Mouse (Mus musculus): ENCODE measurements around the gene Dars2. TPM values are rescaled to one million over a fixed set of nuclear protein-coding genes. Genes with fewer than 3 reads are reported as not detected.
A peak's percentile ranks its signal among the peaks of the same experiment; 100 is the strongest.

The Dars2 gene
- polyA plus RNA-seq, 1 experiment from 2014 or later = 68.3 TPM

DNA sequence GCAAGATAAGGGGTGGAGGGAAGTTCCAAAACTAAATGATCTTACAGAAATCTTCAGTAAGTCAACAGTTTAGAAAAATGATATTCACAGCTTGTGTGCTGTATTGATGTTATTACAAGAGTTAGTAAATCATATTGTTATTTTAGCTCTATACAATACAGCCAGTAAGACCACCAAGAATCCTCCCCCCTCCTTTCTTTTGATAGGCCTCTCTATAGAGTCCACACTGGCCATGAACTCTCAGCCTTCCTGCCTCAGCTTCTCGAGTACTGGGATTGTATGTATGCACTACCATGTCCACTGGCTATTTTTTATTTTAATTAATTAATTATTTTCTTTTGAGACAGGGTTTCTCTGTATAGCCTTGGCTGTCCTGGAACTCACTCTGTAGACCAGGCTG lies 7.1 kb downstream of the Dars2 start:
- WGBS = 80% methylated on average over 1 of the region's 1 CpGs
- ATAC-seq (replicated peaks; ENCODE audit: low FRiP score) = no peak

DNA sequence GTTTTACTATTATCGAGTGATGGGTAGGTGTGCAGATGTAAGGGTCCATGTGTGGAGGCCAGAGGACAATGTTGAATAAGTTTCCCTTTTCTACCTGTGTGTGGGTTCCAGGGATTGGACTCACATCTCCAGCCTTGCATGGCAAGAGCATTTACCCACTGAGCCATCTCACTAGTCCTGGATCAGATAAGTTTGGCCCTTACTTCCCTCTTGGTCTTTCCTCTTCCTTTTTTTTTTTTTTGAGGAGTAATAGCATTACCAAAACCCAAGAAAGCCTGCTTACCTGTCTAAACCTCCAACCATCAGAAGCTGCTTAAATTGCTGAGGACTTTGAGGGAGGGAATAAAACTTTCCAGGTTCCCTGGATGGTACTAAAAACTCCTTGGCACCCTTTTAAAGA lies 13.3 kb downstream of the Dars2 start:
- H3K4me2 ChIP-seq = no peak overlapping the region
- H3K4me1 ChIP-seq (replicated peaks; ENCODE audit: control insufficient read depth, insufficient read depth, low read length) = no peaks in the 10 kb centered on the region
- 95% methylated on average over 1 of the region's 1 CpGs for WGBS
- ATAC-seq (replicated peaks; ENCODE audit: low FRiP score) (no peak), DNase-seq (ENCODE audit: low spot score) (no peak)
- H3K9me3 ChIP-seq (ENCODE audit: control insufficient read depth, low read length) = no peaks in the 10 kb centered on the region
- H3K36me3 ChIP-seq (ENCODE audit: control insufficient read depth, insufficient read depth, low read length) = peaks cover 10% of the 10 kb centered on the region
- no peak overlapping the region for H3K9ac ChIP-seq (ENCODE audit: low read depth, low read length)
- H3K27me3 ChIP-seq (replicated peaks; ENCODE audit: control insufficient read depth, insufficient read depth, low read length) = no peaks in the 10 kb centered on the region
- no peak overlapping the region for H3K4me3 ChIP-seq (ENCODE audit: low read depth, low read length)
- H3K27ac ChIP-seq (ENCODE audit: low read depth, low read length) = no peak overlapping the region

More for the DNA sequence above, 7.1 kb downstream of the Dars2 start:
- Histone ChIP-seq H3K4me1 (replicated peaks; ENCODE audit: control insufficient read depth, insufficient read depth, low read length) (no peaks in the 10 kb centered on the region), H3K9me3 (ENCODE audit: control insufficient read depth, low read length) (no peaks in the 10 kb centered on the region), H3K4me3 (ENCODE audit: low read depth, low read length) (no peak overlapping the region), H3K27ac (ENCODE audit: low read depth, low read length) (no peak overlapping the region), H3K27me3 (replicated peaks; ENCODE audit: control insufficient read depth, insufficient read depth, low read length) (no peaks in the 10 kb centered on the region), H3K36me3 (ENCODE audit: control insufficient read depth, insufficient read depth, low read length) (no peaks in the 10 kb centered on the region), H3K9ac (ENCODE audit: low read depth, low read length) (no peak overlapping the region), H3K4me2 (no peak overlapping the region)
- no peak for DNase-seq (ENCODE audit: low spot score)

DNA sequence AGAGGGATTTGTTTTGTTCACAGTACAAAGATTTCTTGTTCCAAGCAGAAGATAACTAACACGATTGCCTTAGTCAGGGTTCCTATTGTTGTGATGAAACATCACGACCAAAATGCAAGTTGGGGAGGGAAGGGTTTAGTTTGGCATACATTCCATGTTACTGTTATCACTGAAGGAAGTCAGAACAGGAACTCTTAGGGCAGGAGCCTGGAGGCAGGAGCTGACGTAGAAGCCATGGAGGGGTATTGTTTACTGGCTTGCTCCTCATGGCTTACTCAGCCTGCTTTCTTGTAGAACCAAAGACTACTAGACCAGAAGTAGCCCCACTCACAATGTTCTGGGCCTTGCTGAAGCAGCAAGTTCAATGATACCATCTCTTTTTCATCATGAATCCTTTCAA lies 23.5 kb downstream of the Dars2 start:
- no peak overlapping the region for H3K4me2 ChIP-seq
- peaks cover 18% of the 10 kb centered on the region for H3K36me3 ChIP-seq (ENCODE audit: control insufficient read depth, insufficient read depth, low read length)
- H3K4me1 ChIP-seq (replicated peaks; ENCODE audit: control insufficient read depth, insufficient read depth, low read length) = no peaks in the 10 kb centered on the region
- no peak overlapping the region for H3K27ac ChIP-seq (ENCODE audit: low read depth, low read length)
- no peaks in the 10 kb centered on the region for H3K27me3 ChIP-seq (replicated peaks; ENCODE audit: control insufficient read depth, insufficient read depth, low read length)
- no peak overlapping the region for H3K4me3 ChIP-seq (ENCODE audit: low read depth, low read length)
- H3K9me3 ChIP-seq (ENCODE audit: control insufficient read depth, low read length) = no peaks in the 10 kb centered on the region
- no peak for DNase-seq (ENCODE audit: low spot score)
- H3K9ac ChIP-seq (ENCODE audit: low read depth, low read length) = no peak overlapping the region
- WGBS = 83% methylated on average over 3 of the region's 3 CpGs
- no peak for ATAC-seq (replicated peaks; ENCODE audit: low FRiP score)

DNA sequence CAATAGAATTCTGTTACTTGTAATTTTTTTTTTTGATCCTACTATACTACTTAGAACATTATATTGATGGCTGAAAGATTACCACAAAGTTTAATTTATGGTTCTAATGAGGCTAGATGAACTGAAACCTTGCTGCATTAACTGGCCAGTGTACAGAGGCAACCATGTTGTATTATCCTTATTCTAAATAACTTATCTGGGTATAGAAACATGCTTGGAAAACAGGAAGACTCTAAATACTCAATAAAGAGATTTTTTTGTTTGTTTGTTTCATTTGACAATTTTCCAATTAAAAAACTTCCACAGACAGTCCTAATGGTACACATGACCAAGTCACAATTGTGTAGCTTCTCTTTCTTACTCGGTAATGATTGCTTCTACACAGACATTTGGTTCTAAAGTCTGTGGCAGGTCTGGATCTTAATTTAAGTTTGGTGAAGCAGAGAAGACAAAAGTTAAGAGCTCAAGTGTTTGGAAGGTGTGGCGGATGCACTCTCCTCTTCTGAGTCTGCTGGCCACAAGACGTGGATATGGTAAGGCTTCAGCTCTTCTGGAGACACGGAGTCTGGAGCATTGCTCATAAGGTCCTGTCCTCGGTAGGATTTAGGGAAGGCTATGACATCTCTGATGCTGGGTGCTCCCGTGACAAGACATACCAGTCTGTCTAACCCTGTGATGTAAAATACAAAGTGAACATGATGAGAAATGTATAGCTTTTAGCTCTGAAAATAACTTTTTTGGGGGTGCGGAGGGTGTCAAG lies 29.0 kb downstream of the Dars2 start:
- DNase-seq (ENCODE audit: low spot score) (no peak), ATAC-seq (replicated peaks; ENCODE audit: low FRiP score) (no peak)
- Histone ChIP-seq H3K4me3 (ENCODE audit: low read depth, low read length) (no peak overlapping the region), H3K4me2 (no peak overlapping the region), H3K27ac (ENCODE audit: low read depth, low read length) (no peak overlapping the region), H3K9ac (ENCODE audit: low read depth, low read length) (no peak overlapping the region), H3K9me3 (ENCODE audit: control insufficient read depth, low read length) (no peaks in the 10 kb centered on the region), H3K27me3 (replicated peaks; ENCODE audit: control insufficient read depth, insufficient read depth, low read length) (no peaks in the 10 kb centered on the region), H3K4me1 (replicated peaks; ENCODE audit: control insufficient read depth, insufficient read depth, low read length) (0 out of 2 replicates have a peak, but pooled peaks cover 2% of the 10 kb centered on the region), H3K36me3 (ENCODE audit: control insufficient read depth, insufficient read depth, low read length) (peaks cover 27% of the 10 kb centered on the region)
- 93% methylated on average over 7 of the region's 7 CpGs for WGBS

DNA sequence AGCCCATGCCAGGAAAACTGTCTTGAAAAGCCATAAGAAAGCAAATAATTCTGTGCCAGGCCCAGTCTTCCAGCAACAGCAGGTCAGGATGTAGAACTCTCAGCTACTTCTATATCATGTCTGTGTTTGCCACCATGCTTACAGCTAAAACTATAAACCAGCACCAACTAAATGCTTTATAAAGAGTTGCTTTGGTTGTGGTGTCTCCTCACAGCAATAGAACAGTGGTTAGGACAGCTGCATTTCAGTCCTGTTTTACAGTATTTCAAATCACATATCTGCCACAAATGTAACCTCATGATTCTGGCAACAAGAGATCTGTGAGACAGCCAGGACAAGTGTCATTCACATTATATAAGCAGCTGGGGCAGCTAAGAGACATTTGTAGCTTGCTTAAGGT lies 29.6 kb downstream of the Dars2 start:
- Histone ChIP-seq H3K9ac (ENCODE audit: low read depth, low read length) (no peak overlapping the region), H3K36me3 (ENCODE audit: control insufficient read depth, insufficient read depth, low read length) (peaks cover 28% of the 10 kb centered on the region), H3K4me3 (ENCODE audit: low read depth, low read length) (no peak overlapping the region), H3K27ac (ENCODE audit: low read depth, low read length) (peak overlapping the region; percentile 19; the same call in 1 of the 2 replicates), H3K4me1 (replicated peaks; ENCODE audit: control insufficient read depth, insufficient read depth, low read length) (0 out of 2 replicates have a peak, but pooled peaks cover 2% of the 10 kb centered on the region), H3K4me2 (no peak overlapping the region), H3K9me3 (ENCODE audit: control insufficient read depth, low read length) (no peaks in the 10 kb centered on the region), H3K27me3 (replicated peaks; ENCODE audit: control insufficient read depth, insufficient read depth, low read length) (no peaks in the 10 kb centered on the region)
- peak; percentile 39 for DNase-seq (ENCODE audit: low spot score)
- no peak for ATAC-seq (replicated peaks; ENCODE audit: low FRiP score)

DNA sequence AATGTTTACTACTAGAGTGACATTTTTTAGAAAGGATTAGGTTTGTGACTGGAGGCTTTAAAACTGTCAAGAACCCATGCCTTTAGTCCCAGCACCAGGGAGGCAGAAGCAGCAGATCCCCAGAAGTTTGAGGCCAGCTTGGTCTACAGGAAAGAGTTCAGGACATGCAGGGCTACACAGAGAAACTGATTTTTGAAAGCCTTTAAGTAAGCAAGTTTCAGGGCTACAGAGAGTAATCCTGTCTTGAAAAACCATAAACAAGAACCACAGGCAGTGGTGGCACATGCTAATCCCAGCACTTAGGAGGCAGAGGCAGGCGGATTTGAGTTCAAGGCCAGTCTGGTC lies 30.1 kb downstream of the Dars2 start:
- Histone ChIP-seq H3K4me2 (no peak overlapping the region), H3K27me3 (replicated peaks; ENCODE audit: control insufficient read depth, insufficient read depth, low read length) (no peaks in the 10 kb centered on the region), H3K27ac (ENCODE audit: low read depth, low read length) (peak overlapping the region; percentile 19; the same call in 1 of the 2 replicates), H3K9me3 (ENCODE audit: control insufficient read depth, low read length) (no peaks in the 10 kb centered on the region), H3K4me3 (ENCODE audit: low read depth, low read length) (no peak overlapping the region), H3K36me3 (ENCODE audit: control insufficient read depth, insufficient read depth, low read length) (peaks cover 32% of the 10 kb centered on the region), H3K9ac (ENCODE audit: low read depth, low read length) (no peak overlapping the region), H3K4me1 (replicated peaks; ENCODE audit: control insufficient read depth, insufficient read depth, low read length) (0 out of 2 replicates have a peak, but pooled peaks cover 2% of the 10 kb centered on the region)
- ATAC-seq (replicated peaks; ENCODE audit: low FRiP score) (peak; percentile 2; the same call in 1 of the 2 replicates), DNase-seq (ENCODE audit: low spot score) (no peak)
- WGBS = 75% methylated on average over 1 of the region's 1 CpGs

DNA sequence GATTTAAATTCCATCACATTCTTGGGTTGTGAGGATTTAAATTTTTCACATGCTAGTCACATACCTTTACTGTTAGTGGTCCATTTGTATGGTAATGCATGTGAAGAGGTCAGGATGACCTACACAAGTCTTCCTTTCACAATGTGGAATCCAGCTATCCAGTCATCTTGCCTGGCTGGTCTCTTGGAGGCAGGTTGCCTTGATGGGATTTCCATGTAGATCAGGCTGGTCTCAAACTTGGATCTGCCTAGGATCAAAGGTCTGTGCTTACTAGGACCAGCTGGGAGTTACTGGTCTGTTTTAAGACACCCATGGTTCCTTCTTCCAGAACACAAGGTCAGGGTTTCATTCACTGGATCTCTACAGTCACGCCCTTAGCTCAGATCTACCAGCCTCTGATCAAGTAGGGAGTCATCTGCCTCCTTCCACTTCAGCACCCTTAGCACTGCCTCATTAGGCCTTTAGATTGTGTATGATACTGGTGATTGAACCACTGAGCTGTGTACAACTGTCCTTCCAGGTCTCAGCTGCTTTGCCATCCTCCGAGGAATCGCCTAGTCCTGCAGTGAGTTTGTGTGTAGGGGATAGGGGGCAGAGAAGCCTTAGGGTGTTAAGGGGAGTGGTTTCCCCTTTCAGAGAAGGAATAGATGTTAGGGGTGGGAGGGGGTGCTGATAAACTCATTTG lies 30.6 kb downstream of the Dars2 start:
- Histone ChIP-seq H3K27ac (ENCODE audit: low read depth, low read length) (peak overlapping the region; percentile 99), H3K9me3 (ENCODE audit: control insufficient read depth, low read length) (no peaks in the 10 kb centered on the region), H3K4me2 (no peak overlapping the region), H3K27me3 (replicated peaks; ENCODE audit: control insufficient read depth, insufficient read depth, low read length) (no peaks in the 10 kb centered on the region), H3K4me1 (replicated peaks; ENCODE audit: control insufficient read depth, insufficient read depth, low read length) (0 out of 2 replicates have a peak, but pooled peaks cover 2% of the 10 kb centered on the region), H3K4me3 (ENCODE audit: low read depth, low read length) (no peak overlapping the region), H3K9ac (ENCODE audit: low read depth, low read length) (no peak overlapping the region), H3K36me3 (ENCODE audit: control insufficient read depth, insufficient read depth, low read length) (peaks cover 32% of the 10 kb centered on the region)
- 8% methylated on average over 3 of the region's 3 CpGs for WGBS
- ATAC-seq (replicated peaks; ENCODE audit: low FRiP score) = peak; percentile 69
- DNase-seq (ENCODE audit: low spot score) = peak; percentile 74

DNA sequence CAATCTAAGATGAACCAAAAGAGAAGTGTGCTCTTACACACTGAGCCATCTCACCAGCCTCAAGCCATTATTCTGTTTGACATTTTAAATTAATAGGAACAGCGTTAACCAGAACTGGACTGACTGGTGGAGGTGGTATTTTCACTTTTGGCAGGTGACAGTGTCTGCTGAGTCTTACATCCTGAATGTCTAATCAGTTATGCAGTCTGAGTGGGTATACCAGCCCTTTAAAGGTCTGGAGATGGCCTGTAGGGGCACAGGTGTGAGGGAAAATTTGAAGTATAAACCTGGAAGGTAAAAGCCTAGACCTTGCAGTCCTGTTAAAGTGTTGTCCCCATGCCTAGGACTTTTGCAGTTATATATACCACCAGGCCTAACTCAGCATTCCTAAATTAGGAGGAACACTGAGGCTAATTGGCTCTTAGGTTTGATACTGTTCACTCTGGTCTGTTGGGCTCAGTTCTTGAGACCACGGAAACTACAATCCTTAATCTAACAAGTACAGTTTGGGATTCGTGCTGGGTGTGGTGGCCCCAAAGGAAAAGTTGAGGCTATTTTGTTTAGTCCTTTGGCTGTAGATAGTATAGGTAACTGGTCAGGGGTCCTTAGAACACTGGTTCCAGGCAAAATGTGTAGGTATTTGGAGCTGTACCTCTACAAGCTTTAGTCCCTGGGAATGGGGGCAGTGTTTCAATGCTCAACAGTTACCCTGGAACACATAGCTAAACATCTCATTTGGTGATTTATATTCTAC lies 31.3 kb downstream of the Dars2 start:
- Histone ChIP-seq H3K9ac (ENCODE audit: low read depth, low read length) (peak overlapping the region; percentile 8; the same call in 1 of the 2 replicates), H3K4me1 (replicated peaks; ENCODE audit: control insufficient read depth, insufficient read depth, low read length) (0 out of 2 replicates have a peak, but pooled peaks cover 2% of the 10 kb centered on the region), H3K36me3 (ENCODE audit: control insufficient read depth, insufficient read depth, low read length) (peaks cover 32% of the 10 kb centered on the region), H3K27ac (ENCODE audit: low read depth, low read length) (peak overlapping the region; percentile 99), H3K4me2 (0 out of 2 replicates have a peak overlapping the region, but pooled peaks have one; percentile 14), H3K4me3 (ENCODE audit: low read depth, low read length) (peak overlapping the region; percentile 21; the same call in 1 of the 2 replicates), H3K27me3 (replicated peaks; ENCODE audit: control insufficient read depth, insufficient read depth, low read length) (no peaks in the 10 kb centered on the region), H3K9me3 (ENCODE audit: control insufficient read depth, low read length) (no peaks in the 10 kb centered on the region)
- peak; percentile 64 for DNase-seq (ENCODE audit: low spot score)
- peak; percentile 53 for ATAC-seq (replicated peaks; ENCODE audit: low FRiP score)
- 5% methylated on average over 3 of the region's 3 CpGs for WGBS

Measured in liver, embryonic 11.5 days (tissue).